7 mouse cellular contexts compared by ENCODE assay signal in the genomic region with DNA sequence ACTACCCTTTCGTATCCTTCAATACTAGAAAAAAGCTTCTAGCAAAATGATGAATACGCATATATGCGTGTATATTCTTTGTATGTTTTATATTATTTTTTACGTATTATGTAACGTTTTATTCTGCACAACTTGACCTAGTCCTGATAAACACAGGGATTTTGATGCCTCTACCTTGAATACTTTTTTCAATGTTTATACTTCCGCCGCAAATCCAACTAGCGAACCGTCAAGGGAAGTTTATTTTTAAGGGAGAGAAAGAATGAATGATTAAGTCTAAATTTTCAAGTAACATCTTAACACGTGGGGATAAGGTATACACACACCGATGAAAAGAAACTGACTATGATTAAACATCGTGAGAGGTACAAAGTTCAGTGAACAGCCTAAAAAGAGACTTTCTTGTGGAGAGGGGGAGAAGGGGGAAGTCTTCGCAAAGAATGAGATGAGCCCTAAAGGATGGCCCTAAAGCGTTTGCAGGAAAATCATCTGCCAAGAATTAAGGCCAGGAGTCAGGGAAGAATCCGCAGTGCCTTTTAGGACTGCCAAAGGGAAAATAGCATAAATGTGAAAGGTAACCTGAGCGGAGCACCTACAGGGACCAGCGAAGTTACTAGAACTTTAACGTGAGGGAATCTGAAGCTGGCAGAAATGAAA. TPM values are rescaled to one million over a fixed set of nuclear protein-coding genes. Genes with fewer than 3 reads are reported as not detected.
DNase-seq lines count a peak whose midpoint lies in the region; ATAC-seq lines count a peak whose summit lies in the region.

No protein-coding gene starts in this region.

- peak overlapping the region; percentile 81 for H3K4me3 ChIP-seq in lung, embryonic 16.5 days (ENCODE audit: low read length)
- H3K4me3 ChIP-seq in forebrain, embryonic 12.5 days (replicated peaks): peak overlapping the region; percentile 77; the same call in 1 of the 2 replicates
- H3K4me3 ChIP-seq in limb, embryonic 12.5 days (replicated peaks): peak overlapping the region; percentile 80; the same call in 1 of the 2 replicates
- H3K4me3 ChIP-seq in stomach, embryonic 14.5 days (ENCODE audit: low read depth, low read length): peak overlapping the region; percentile 57

- ATAC-seq in lung, embryonic 16.5 days (ENCODE audit: low read depth): no peak
- no peak for ATAC-seq in forebrain, embryonic 12.5 days (ENCODE audit: low FRiP score)
- ATAC-seq in limb, embryonic 12.5 days (ENCODE audit: insufficient number of reproducible peaks, insufficient read depth, low FRiP score, low TSS enrichment, low read depth): no peak
- no peak for ATAC-seq in stomach, embryonic 14.5 days (ENCODE audit: insufficient number of reproducible peaks, insufficient read depth, low FRiP score, low read depth)
- no peak for ATAC-seq in CD4-positive, CD25-positive, alpha-beta regulatory T cell, adult 4 months

- H3K36me3 ChIP-seq in lung, embryonic 16.5 days (ENCODE audit: control insufficient read depth, insufficient read depth, low read length): peaks cover 4% of the 10 kb centered on the region
- peaks cover 5% of the 10 kb centered on the region for H3K36me3 ChIP-seq in forebrain, embryonic 12.5 days (replicated peaks)
- peaks cover 8% of the 10 kb centered on the region for H3K36me3 ChIP-seq in limb, embryonic 12.5 days
- H3K36me3 ChIP-seq in stomach, embryonic 14.5 days (ENCODE audit: control insufficient read depth, insufficient read depth, low read length): peaks cover 5% of the 10 kb centered on the region; the same call in 1 of the 2 replicates

- 32% methylated on average over 18 of the region's 18 CpGs for WGBS in lung, embryonic 16.5 days
- WGBS in forebrain, embryonic 12.5 days: 43% methylated on average over 18 of the region's 18 CpGs
- WGBS in limb, embryonic 12.5 days: 41% methylated on average over 18 of the region's 18 CpGs
- 23% methylated on average over 18 of the region's 18 CpGs for WGBS in stomach, embryonic 14.5 days

- DNase-seq in lung, postnatal 25 days (ENCODE audit: low spot score): no peak
- no peak for DNase-seq in gastrocnemius, adult 8-10 months (ENCODE audit: low spot score in 2 of 2)

- H3K4me2 ChIP-seq in lung, embryonic 16.5 days (ENCODE audit: low read depth, low read length): peak overlapping the region; percentile 67
- peak overlapping the region; percentile 98 for H3K4me2 ChIP-seq in forebrain, embryonic 12.5 days
- peak overlapping the region; percentile 86 for H3K4me2 ChIP-seq in limb, embryonic 12.5 days
- peak overlapping the region; percentile 50 for H3K4me2 ChIP-seq in stomach, embryonic 14.5 days (replicated peaks; ENCODE audit: low read depth, low read length)

- no peak overlapping the region for H3K9ac ChIP-seq in lung, embryonic 16.5 days (ENCODE audit: low read length)
- H3K9ac ChIP-seq in forebrain, embryonic 12.5 days: no peak overlapping the region
- no peak overlapping the region for H3K9ac ChIP-seq in limb, embryonic 12.5 days (replicated peaks)
- no peak overlapping the region for H3K9ac ChIP-seq in stomach, embryonic 14.5 days (replicated peaks; ENCODE audit: low read depth, low read length)

- peaks cover 37% of the 10 kb centered on the region for H3K4me1 ChIP-seq in lung, embryonic 16.5 days (replicated peaks; ENCODE audit: control insufficient read depth, insufficient read depth, low read length)
- peaks cover 23% of the 10 kb centered on the region for H3K4me1 ChIP-seq in forebrain, embryonic 12.5 days
- H3K4me1 ChIP-seq in limb, embryonic 12.5 days (replicated peaks): peaks cover 37% of the 10 kb centered on the region
- H3K4me1 ChIP-seq in stomach, embryonic 14.5 days (ENCODE audit: control insufficient read depth, insufficient read depth, low read length): peaks cover 7% of the 10 kb centered on the region; the same call in 1 of the 2 replicates

- no peaks in the 10 kb centered on the region for H3K27me3 ChIP-seq in lung, embryonic 16.5 days (ENCODE audit: control insufficient read depth, insufficient read depth, low read depth, low read length)
- 0 out of 2 replicates have a peak, but pooled peaks cover 2% of the 10 kb centered on the region for H3K27me3 ChIP-seq in forebrain, embryonic 12.5 days
- no peaks in the 10 kb centered on the region for H3K27me3 ChIP-seq in limb, embryonic 12.5 days
- no peaks in the 10 kb centered on the region for H3K27me3 ChIP-seq in stomach, embryonic 14.5 days (ENCODE audit: control insufficient read depth, insufficient read depth, low read length)

- no peak overlapping the region; the same call in 1 of the 2 replicates for H3K27ac ChIP-seq in lung, embryonic 16.5 days (ENCODE audit: low read length)
- H3K27ac ChIP-seq in forebrain, embryonic 12.5 days: no peak overlapping the region
- H3K27ac ChIP-seq in limb, embryonic 12.5 days: no peak overlapping the region
- peak overlapping the region; percentile 77; the same call in 1 of the 2 replicates for H3K27ac ChIP-seq in stomach, embryonic 14.5 days (ENCODE audit: low read length)

- no peaks in the 10 kb centered on the region for H3K9me3 ChIP-seq in lung, embryonic 16.5 days (ENCODE audit: control insufficient read depth, low read length)
- H3K9me3 ChIP-seq in forebrain, embryonic 12.5 days: no peaks in the 10 kb centered on the region
- H3K9me3 ChIP-seq in limb, embryonic 12.5 days: no peaks in the 10 kb centered on the region
- H3K9me3 ChIP-seq in stomach, embryonic 14.5 days (ENCODE audit: control insufficient read depth, low read depth, low read length): no peaks in the 10 kb centered on the region

RNA-seq across cellular contexts. Expression of gene Nfkbiz, which starts 15.8 kb away (rescaled TPM):
- 10.4 and 11.0 TPM in 2 replicates for polyA plus RNA-seq in lung, embryonic 16.5 days (2015; fragmentation: Nextera tagmentation; extraction: Ambion mirVana)
- polyA plus RNA-seq in forebrain, embryonic 12.5 days (2016; fragmentation: Nextera tagmentation; extraction: Ambion mirVana): 1.5 and 1.8 TPM in 2 replicates
- polyA plus RNA-seq in limb, embryonic 12.5 days (2016; fragmentation: Nextera tagmentation; extraction: Ambion mirVana): 3.5 TPM in 2 replicates
- 6.4 and 8.3 TPM in 2 replicates for polyA plus RNA-seq in stomach, embryonic 14.5 days (2014; fragmentation: Nextera tagmentation; extraction: Ambion mirVana)
- polyA plus RNA-seq in CD4-positive, CD25-positive, alpha-beta regulatory T cell, adult 4 months (2017; shearing (Covaris generic)): 10 to 100 TPM; 33.2 to 39.6 TPM
- total RNA-seq in gastrocnemius, adult 8-10 months (2022): 1 to 10 TPM in 2 of 4 experiments, under 1 TPM in 2; 0.61 to 1.1 (median 0.93) TPM
